Mouse (Mus musculus): ENCODE results near the gene Sv2b. TPM values are rescaled to one million over a fixed set of nuclear protein-coding genes. Genes with fewer than 3 reads are reported as not detected.

Gene Sv2b
- polyA plus RNA-seq, 1 experiment from 2014 or later: 0.11 TPM

GRCm38 (mm10) chr7:75259945-75260344 lies 49.1 kb downstream of the Sv2b start:
- Histone ChIP-seq H3K9me3 (ENCODE audit: control insufficient read depth, low read length) (no peaks in the 10 kb centered on the region), H3K27ac (ENCODE audit: low read depth, low read length) (no peak overlapping the region), H3K36me3 (ENCODE audit: control insufficient read depth, insufficient read depth, low read length) (no peaks in the 10 kb centered on the region), H3K9ac (ENCODE audit: low read depth, low read length) (no peak overlapping the region), H3K4me2 (no peak overlapping the region), H3K4me1 (replicated peaks; ENCODE audit: control insufficient read depth, insufficient read depth, low read length) (no peaks in the 10 kb centered on the region), H3K27me3 (replicated peaks; ENCODE audit: control insufficient read depth, insufficient read depth, low read length) (no peaks in the 10 kb centered on the region), H3K4me3 (ENCODE audit: low read depth, low read length) (no peak overlapping the region)
- ATAC-seq (replicated peaks; ENCODE audit: low FRiP score): no peak
- no peak for DNase-seq (ENCODE audit: low spot score)
- 73% methylated on average over 3 of the region's 3 CpGs for WGBS

GRCm38 (mm10) chr7:75253611-75254250 lies 55.3 kb downstream of the Sv2b start:
- no peaks in the 10 kb centered on the region for H3K9me3 ChIP-seq (ENCODE audit: control insufficient read depth, low read length)
- no peaks in the 10 kb centered on the region for H3K36me3 ChIP-seq (ENCODE audit: control insufficient read depth, insufficient read depth, low read length)
- H3K27me3 ChIP-seq (replicated peaks; ENCODE audit: control insufficient read depth, insufficient read depth, low read length): no peaks in the 10 kb centered on the region
- H3K9ac ChIP-seq (ENCODE audit: low read depth, low read length): no peak overlapping the region
- WGBS: 80% methylated on average over 8 of the region's 8 CpGs
- ATAC-seq (replicated peaks; ENCODE audit: low FRiP score) (no peak), DNase-seq (ENCODE audit: low spot score) (no peak)
- H3K4me3 ChIP-seq (ENCODE audit: low read depth, low read length): no peak overlapping the region
- no peaks in the 10 kb centered on the region for H3K4me1 ChIP-seq (replicated peaks; ENCODE audit: control insufficient read depth, insufficient read depth, low read length)
- no peak overlapping the region for H3K27ac ChIP-seq (ENCODE audit: low read depth, low read length)
- no peak overlapping the region for H3K4me2 ChIP-seq

GRCm38 (mm10) chr7:75240754-75241507 lies 68.1 kb downstream of the Sv2b start:
- Histone ChIP-seq H3K4me1 (replicated peaks; ENCODE audit: control insufficient read depth, insufficient read depth, low read length) (no peaks in the 10 kb centered on the region), H3K4me3 (ENCODE audit: low read depth, low read length) (no peak overlapping the region), H3K36me3 (ENCODE audit: control insufficient read depth, insufficient read depth, low read length) (no peaks in the 10 kb centered on the region), H3K9me3 (ENCODE audit: control insufficient read depth, low read length) (no peaks in the 10 kb centered on the region), H3K27me3 (replicated peaks; ENCODE audit: control insufficient read depth, insufficient read depth, low read length) (no peaks in the 10 kb centered on the region), H3K4me2 (no peak overlapping the region), H3K9ac (ENCODE audit: low read depth, low read length) (no peak overlapping the region), H3K27ac (ENCODE audit: low read depth, low read length) (no peak overlapping the region)
- no peak for ATAC-seq (replicated peaks; ENCODE audit: low FRiP score)
- DNase-seq (ENCODE audit: low spot score): no peak
- WGBS: 77% methylated on average over 8 of the region's 8 CpGs

- DNase-seq (ENCODE audit: low spot score) (no peak), ATAC-seq (replicated peaks; ENCODE audit: low FRiP score) (no peak)
- WGBS: 81% methylated on average over 1 of the region's 1 CpGs
Observed at GRCm38 (mm10) chr7:75236386-75236785, 72.7 kb downstream of the Sv2b start.

DNA sequence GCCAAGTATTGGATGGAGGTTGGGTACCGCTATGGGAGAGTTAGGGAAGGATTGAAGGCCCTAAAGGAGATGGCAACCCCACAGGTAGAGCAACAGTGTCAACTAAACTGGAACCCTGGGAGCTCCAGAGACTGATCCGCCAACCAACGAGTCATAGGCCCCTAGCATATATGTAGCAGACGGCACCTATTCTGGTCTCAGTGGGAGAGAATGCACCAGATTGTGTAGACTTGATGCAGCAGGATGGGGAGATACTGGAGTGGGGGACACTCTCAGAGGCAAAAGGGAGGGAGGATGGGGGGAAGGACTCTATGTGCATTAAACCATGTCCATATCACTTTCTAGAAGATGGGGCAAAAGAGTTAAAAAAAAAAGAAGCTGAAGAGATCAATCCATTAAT lies 84.9 kb downstream of the Sv2b start:
- Histone ChIP-seq H3K36me3 (ENCODE audit: control insufficient read depth, insufficient read depth, low read length) (no peaks in the 10 kb centered on the region), H3K4me3 (ENCODE audit: low read depth, low read length) (no peak overlapping the region), H3K9ac (ENCODE audit: low read depth, low read length) (no peak overlapping the region), H3K4me2 (no peak overlapping the region), H3K27ac (ENCODE audit: low read depth, low read length) (no peak overlapping the region), H3K27me3 (replicated peaks; ENCODE audit: control insufficient read depth, insufficient read depth, low read length) (no peaks in the 10 kb centered on the region), H3K9me3 (ENCODE audit: control insufficient read depth, low read length) (no peaks in the 10 kb centered on the region), H3K4me1 (replicated peaks; ENCODE audit: control insufficient read depth, insufficient read depth, low read length) (no peaks in the 10 kb centered on the region)
- ATAC-seq (replicated peaks; ENCODE audit: low FRiP score): no peak
- no peak for DNase-seq (ENCODE audit: low spot score)
- 93% methylated on average over 4 of the region's 4 CpGs for WGBS

More at GRCm38 (mm10) chr7:75236386-75236785, 72.7 kb downstream of the Sv2b start:
- Histone ChIP-seq H3K9me3 (ENCODE audit: control insufficient read depth, low read length) (no peaks in the 10 kb centered on the region), H3K4me2 (no peak overlapping the region), H3K27me3 (replicated peaks; ENCODE audit: control insufficient read depth, insufficient read depth, low read length) (no peaks in the 10 kb centered on the region), H3K27ac (ENCODE audit: low read depth, low read length) (no peak overlapping the region), H3K4me3 (ENCODE audit: low read depth, low read length) (no peak overlapping the region), H3K36me3 (ENCODE audit: control insufficient read depth, insufficient read depth, low read length) (no peaks in the 10 kb centered on the region), H3K4me1 (replicated peaks; ENCODE audit: control insufficient read depth, insufficient read depth, low read length) (no peaks in the 10 kb centered on the region), H3K9ac (ENCODE audit: low read depth, low read length) (no peak overlapping the region)

GRCm38 (mm10) chr7:75222704-75223431 lies 86.2 kb downstream of the Sv2b start:
- no peak overlapping the region for H3K27ac ChIP-seq (ENCODE audit: low read depth, low read length)
- DNase-seq (ENCODE audit: low spot score) (no peak), ATAC-seq (replicated peaks; ENCODE audit: low FRiP score) (no peak)
- no peaks in the 10 kb centered on the region for H3K27me3 ChIP-seq (replicated peaks; ENCODE audit: control insufficient read depth, insufficient read depth, low read length)
- no peak overlapping the region for H3K4me3 ChIP-seq (ENCODE audit: low read depth, low read length)
- H3K4me2 ChIP-seq: no peak overlapping the region
- H3K9me3 ChIP-seq (ENCODE audit: control insufficient read depth, low read length): no peaks in the 10 kb centered on the region
- no peaks in the 10 kb centered on the region for H3K36me3 ChIP-seq (ENCODE audit: control insufficient read depth, insufficient read depth, low read length)
- WGBS: 63% methylated on average over 7 of the region's 7 CpGs
- H3K9ac ChIP-seq (ENCODE audit: low read depth, low read length): no peak overlapping the region
- H3K4me1 ChIP-seq (replicated peaks; ENCODE audit: control insufficient read depth, insufficient read depth, low read length): no peaks in the 10 kb centered on the region

DNA sequence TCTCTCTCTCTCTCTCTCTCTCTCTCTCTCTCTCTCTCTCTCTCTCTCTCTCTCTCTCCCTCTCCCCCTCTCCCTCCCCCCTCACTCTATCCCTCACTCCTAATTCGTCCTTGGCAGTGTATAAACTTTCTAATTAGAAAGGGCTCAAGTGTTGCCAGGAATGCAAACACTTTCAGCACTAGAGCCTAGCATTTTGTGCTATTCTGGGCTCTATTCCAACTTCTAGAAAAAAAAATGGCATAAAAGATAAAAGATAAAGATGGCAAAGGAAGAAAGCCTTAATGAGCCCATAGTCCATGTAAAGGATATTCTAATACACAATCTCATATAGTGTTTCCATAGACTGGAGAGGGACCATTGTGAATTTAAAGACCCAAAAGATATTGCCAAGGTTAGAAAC lies 88.3 kb downstream of the Sv2b start:
- H3K9me3 ChIP-seq (ENCODE audit: control insufficient read depth, low read length): no peaks in the 10 kb centered on the region
- DNase-seq (ENCODE audit: low spot score) (no peak), ATAC-seq (replicated peaks; ENCODE audit: low FRiP score) (no peak)
- H3K4me1 ChIP-seq (replicated peaks; ENCODE audit: control insufficient read depth, insufficient read depth, low read length): no peaks in the 10 kb centered on the region
- H3K27ac ChIP-seq (ENCODE audit: low read depth, low read length): no peak overlapping the region
- no peaks in the 10 kb centered on the region for H3K36me3 ChIP-seq (ENCODE audit: control insufficient read depth, insufficient read depth, low read length)
- H3K27me3 ChIP-seq (replicated peaks; ENCODE audit: control insufficient read depth, insufficient read depth, low read length): no peaks in the 10 kb centered on the region
- WGBS: 37% methylated on average over 1 of the region's 1 CpGs
- H3K4me3 ChIP-seq (ENCODE audit: low read depth, low read length): no peak overlapping the region
- H3K9ac ChIP-seq (ENCODE audit: low read depth, low read length): no peak overlapping the region
- H3K4me2 ChIP-seq: no peak overlapping the region

- Histone ChIP-seq H3K27me3 (replicated peaks; ENCODE audit: control insufficient read depth, insufficient read depth, low read length) (no peaks in the 10 kb centered on the region), H3K4me2 (no peak overlapping the region), H3K9me3 (ENCODE audit: control insufficient read depth, low read length) (no peaks in the 10 kb centered on the region), H3K9ac (ENCODE audit: low read depth, low read length) (no peak overlapping the region), H3K4me3 (ENCODE audit: low read depth, low read length) (no peak overlapping the region), H3K36me3 (ENCODE audit: control insufficient read depth, insufficient read depth, low read length) (no peaks in the 10 kb centered on the region), H3K4me1 (replicated peaks; ENCODE audit: control insufficient read depth, insufficient read depth, low read length) (no peaks in the 10 kb centered on the region), H3K27ac (ENCODE audit: low read depth, low read length) (no peak overlapping the region)
- DNase-seq (ENCODE audit: low spot score): no peak
- ATAC-seq (replicated peaks; ENCODE audit: low FRiP score): no peak
Observed at GRCm38 (mm10) chr7:75220296-75220695, 88.8 kb downstream of the Sv2b start.

Data from liver, embryonic 11.5 days (tissue).